Mouse (Mus musculus): Measurements from ENCODE around the gene Timm50.

Timm50 gene

DNA sequence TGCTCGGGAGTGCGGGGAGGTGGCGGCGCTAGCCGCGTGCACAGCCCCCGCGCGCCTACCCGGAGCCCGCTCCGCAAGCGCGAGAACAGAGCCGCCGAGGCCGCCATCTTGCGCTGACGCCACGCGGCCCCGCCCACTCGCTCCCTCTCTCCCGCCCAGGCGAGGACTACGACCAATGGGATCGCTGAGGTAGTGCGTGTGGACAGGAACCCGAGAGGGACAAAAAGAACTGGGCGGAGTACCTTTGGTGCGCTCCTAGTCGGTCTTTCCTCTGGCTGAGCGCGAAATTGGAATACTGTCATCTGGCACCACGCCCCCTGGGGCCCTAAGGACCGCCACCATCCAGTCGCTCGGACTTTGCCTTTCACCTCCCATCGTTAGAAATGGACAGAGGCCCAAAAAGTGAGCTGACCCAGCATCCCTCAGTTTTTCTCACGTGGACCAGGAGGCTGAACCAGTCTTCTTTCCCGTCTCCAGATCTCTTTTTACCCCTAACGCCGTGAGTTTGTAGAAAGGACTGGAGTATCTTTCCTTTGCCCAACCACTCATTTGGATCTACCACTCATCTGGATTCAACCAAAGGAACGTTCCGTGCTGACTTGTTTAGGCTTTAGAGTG, at the start of gene Timm50:
TSS of gene Timm50 (minus strand) at position 147 of the 618 bp plus-strand sequence.
- in situ Hi-C loops (cut with MboI, MseI), result no loop called here

DNA sequence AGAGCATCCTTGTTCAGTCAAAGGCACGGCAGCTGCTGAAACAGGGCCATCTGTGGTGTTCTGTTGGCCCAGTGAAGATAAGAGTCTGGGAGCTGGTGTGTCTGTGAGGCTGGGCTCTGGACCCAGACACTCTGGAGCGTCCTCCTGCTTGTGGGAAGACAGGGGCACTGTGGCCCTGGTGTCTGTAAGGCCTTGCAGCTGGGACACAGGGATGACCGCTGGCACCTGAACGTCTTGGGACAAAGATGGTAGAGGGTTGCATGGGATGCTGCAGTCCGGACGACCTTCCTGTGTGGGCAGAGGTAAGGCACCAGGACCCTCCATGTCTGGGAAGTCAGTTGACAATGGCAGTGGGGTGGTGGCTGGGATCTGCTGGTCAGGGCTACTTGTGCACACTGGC, 48.4 kb upstream of the Timm50 start:
- in situ Hi-C loops (cut with MboI, MseI), result loop anchor here in 1 of 2 experiments (5.0 kb wide), 1 partner anchor 37 kb away; no protein-coding TSS in a partner anchor

DNA sequence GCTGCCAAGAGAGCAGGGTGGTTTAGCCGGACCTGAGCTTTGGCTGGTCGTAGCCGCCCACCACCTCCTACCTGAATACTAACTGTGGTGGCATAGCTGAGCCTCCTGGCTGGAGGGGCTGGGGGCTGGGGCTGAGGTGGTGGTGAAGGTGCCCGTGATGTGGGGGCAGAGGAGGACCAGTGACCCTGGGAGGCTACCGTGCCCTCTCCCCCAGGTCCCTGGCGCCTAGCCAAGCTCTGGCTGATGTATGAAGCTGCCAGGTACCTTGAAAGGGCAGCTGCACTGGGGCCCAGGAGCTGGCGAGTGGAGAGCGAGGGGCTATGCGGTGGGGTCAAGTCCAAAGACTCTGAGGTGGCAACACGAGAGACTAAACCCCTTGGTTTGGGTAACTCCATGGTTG, 48.0 kb upstream of the Timm50 start:
- in situ Hi-C loops (cut with MboI, MseI), result loop anchor here in 1 of 2 experiments (5.0 kb wide), 1 partner anchor 37 kb away; no protein-coding TSS in a partner anchor

DNA sequence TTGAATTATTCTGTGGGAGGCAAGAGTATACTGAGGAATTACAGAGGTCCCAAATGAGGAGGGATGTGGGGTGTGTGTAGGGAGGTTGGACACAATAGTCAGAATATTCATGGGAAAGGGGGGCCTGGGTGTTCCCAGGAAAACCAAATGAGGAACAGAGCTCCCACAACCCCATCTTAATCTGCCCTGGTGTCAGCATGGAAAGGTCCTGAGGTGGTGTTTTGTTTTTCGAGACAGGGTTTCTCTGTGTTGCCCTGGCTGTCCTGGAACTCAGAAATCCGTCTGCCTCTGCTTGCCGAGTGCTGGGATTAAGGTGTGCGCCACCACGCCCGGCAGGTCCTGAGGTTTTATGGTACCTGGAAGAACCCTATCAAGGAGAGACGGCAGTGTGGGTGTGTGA, 46.6 kb upstream of the Timm50 start:
- in situ Hi-C loops (cut with MboI, MseI), result no loop called here

DNA sequence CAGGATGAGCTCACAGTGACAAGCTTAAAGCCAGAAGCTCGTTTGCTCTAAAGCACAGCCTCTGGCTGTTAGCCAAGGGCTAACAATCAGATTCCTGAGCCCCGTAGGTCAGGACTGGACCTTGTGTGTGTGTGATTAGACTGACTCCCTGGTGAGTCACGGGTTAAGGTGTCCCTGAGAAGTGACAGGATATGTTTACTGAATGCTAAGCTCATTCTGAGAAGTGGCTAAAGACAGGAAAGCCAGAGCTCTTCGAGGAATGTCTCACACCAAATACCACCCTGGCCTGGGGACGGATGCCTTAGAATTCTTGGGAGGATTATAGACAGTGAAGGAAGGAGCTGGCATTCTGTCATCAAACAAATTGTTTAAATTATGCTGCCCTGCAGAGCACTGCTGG, 46.1 kb upstream of the Timm50 start:
- in situ Hi-C loops (cut with MboI, MseI), result no loop called here

DNA sequence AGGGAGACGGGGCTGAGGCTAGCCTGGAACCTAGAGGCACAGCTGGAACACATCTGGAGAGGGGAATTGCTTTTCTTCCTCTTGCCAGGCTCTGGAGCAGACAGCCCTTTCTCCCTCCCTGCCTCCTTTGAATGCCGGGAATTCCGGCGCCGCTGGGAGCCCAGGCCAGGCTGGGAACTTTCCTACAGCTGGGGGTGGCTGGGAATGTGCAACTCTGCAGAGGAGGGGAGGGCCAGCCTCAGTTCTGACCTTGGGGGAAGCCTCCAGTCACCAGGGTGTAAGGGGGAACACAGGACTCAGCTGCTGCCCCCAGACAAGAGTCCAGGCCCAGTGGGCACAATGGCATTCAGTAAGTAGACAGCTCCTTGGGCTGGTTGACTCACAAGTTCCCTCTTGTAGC, 45.1 kb upstream of the Timm50 start:
- in situ Hi-C loops (cut with MboI, MseI), result no loop called here

DNA sequence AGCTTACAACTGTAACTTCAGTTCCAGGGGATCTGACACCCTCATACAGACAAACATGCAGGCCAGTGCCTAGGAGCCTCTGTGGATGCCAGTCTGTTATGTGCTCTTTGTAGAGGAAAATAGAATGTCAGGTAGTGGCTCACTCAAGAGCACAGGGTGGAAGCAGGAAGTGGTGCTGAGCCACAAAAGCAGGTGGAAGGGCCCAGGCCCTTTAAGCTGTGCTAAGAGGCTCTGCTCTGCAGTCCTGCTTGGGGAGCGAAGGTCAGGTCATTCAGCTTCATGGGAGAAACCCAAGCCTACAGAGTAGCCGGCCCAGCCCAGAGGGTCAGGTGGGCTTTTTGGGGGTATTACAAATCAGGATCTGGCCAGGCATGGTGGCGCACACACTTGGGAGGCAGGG, 43.3 kb upstream of the Timm50 start:
- in situ Hi-C loops (cut with MboI, MseI), result no loop called here

DNA sequence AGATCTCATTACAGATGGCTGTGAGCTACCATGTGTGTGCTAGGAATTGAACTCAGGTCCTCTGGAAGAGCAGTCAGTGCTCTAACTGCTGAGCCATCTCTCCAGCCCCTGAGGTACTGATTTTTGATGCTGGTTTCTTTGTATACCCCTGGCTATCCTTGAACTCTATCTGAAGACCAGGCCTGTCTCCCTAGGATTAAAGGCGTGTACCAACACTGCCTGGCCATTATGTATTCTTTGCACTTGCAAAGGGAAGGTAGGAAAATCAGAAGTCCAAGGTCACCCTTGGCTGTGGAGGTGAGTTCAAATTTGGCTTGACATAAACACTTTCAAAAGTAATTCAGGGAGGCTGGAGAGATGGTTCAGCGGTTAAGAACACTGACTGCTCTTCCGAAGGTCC, 42.7 kb upstream of the Timm50 start:
- in situ Hi-C loops (cut with MboI, MseI), result no loop called here

DNA sequence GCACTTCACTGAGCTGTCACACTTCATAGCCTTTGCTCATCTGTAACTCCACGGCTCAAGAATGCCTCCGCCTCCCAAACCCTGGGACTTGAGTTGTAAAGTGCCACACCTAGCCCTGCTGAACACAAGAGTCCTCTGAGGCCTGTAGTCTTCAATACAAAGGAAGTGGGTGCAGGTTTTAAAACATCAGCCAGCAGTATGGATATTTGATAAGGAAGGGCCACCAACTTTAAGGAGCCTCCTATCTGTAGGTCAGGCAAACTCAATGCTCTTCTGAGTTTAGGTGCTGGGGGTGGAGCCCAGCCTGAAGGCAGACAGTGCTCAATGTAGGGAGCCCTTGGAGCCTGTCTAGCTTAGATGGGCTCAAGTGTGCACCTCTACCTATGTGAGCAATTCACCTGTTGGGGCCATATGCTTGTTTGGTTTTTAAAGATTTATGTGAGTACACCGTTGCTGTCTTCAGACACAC, 42.3 kb upstream of the Timm50 start:
- in situ Hi-C loops (cut with MboI, MseI), result no loop called here

DNA sequence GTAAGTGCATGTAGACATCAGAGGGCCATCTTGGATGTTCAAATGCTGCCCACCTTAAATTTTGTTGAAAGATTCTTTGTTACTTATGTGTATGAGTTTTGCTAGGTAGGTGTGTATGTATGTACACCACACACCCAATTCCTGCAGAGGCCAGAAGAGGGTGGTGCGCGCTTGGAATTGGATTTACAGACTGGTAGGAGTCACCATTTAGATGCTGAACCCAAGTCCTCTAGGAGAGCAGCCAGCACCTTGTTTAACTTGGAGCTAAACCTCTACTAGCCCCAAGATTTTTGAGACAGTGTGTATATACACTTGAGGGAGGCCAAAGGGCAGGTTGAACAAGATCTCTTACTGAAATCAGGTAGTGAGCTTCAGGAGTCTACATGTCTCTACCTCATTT, 41.4 kb upstream of the Timm50 start:
- in situ Hi-C loops (cut with MboI, MseI), result no loop called here

DNA sequence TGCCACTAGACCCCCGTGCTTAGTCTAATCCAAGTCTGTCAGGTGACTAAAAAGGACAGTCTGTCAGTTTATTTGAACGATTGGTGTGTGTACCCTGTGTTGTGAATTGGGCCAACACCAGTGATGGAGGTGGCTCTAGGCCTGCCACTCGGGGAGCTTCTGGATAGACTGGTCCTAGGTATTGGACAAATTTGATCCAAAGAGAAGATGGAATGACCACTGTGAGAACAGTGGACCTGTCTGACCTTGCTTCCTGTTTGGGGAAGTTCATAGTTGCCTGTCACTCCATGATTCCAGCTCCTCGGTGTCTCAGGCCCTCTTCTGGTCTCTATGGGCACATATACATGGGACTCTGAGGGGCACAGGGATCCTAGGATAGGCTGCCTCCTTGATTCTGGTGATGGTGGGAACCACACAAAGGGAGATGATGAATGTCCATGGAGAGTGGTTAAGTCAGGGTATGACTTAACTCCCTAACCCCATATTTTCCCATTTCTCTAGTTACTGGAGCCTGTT, 39.9 kb upstream of the Timm50 start:
- in situ Hi-C loops (cut with MboI, MseI), result no loop called here

DNA sequence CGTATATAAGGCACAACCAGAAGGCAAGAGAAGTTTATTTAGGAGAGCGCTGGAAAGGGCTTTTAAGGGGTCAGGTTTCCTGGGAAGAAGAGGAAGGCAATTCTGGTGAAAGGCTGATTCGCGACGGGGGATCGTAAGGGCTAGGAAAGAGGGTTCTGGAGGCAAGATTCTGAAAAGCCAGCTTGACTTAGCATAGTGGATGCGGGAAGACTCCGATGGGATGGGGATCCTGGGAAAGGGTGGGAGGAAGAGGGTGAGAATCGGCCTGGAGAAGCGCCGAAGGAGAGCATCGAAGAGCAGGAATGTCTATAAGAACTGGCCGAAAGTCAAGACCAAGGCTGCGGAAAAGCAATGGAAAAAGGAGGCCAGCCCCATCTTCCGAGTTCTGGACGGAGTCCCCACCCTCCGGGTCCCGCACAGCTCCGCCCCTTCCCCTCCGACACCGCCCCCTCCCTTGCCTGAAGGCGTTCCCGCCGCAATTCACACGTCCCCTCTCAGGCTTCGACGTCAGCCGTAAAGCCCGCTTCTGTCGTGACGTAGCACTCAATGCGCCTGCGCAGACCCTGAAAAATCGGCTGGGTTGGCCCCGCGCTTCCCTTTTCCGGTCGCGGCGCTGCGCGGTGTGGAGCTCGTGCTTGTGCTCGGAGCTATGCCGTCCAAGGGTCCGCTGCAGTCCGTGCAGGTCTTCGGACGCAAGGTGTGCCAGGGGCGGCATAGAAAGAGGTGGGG, 38.4 kb upstream of the Timm50 start, which contains the start of gene Rps16:
TSS of gene Rps16 (plus strand) at position 498 of the 729 bp plus-strand sequence.
- in situ Hi-C loops (cut with MboI, MseI), result no loop called here

DNA sequence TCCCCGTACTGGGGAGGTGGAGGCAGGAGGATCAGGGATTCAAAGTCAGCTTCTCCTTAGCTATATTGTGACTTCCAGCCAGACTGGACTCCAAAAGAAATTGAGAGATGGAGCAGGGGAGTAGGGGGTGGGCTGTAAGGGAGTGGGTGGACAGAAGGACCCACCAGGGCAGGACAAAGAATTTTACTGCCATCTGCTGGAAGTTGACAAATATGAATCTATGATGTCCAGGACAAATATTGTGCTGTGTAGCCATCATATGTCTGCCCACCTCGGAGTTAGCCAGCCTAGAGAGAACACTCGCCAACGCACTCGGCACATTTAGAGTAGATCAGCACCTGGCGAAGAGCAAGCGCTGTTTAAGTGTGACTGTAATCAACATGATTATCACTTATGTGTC, 36.7 kb upstream of the Timm50 start:
- in situ Hi-C loops (cut with MboI, MseI), result no loop called here

DNA sequence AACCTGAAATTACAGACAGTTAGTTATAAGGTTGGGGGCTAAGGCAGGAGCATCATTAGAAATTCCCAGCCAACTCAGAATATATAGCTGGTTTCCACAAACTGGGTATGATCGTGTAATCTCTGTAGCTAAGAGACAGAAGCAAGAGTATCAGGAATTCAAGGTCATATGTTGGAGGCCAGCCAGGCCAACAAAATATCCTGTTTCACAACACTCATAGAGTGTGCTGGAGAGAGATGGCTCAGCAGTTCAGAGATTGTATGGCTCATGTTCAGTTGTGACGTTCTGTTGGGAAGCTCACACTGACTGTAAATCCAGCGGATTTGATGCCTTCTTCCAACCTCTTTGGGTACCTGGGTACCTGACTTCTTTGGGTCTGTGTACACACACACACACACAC, 35.9 kb upstream of the Timm50 start:
- in situ Hi-C loops (cut with MboI, MseI), result no loop called here

DNA sequence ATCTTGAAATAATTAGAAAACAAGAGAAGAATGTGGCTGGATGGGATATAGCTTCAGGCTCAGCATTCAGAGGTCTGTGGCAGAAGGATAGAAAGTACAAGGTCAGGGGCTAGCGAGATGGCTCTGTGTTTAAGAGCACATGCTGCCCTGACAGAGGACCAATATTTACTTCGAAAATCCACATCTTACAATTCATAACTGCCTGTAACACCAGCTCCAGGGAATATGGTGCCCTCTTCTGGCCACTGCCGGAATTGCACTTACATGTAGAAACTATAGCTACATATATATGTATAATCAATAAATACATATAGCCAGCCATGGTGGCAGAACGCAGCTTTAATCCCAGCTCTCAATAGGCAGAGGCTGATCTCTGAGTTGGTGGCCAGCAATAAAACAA, 32.8 kb upstream of the Timm50 start:
- in situ Hi-C loops (cut with MboI, MseI), result no loop called here

DNA sequence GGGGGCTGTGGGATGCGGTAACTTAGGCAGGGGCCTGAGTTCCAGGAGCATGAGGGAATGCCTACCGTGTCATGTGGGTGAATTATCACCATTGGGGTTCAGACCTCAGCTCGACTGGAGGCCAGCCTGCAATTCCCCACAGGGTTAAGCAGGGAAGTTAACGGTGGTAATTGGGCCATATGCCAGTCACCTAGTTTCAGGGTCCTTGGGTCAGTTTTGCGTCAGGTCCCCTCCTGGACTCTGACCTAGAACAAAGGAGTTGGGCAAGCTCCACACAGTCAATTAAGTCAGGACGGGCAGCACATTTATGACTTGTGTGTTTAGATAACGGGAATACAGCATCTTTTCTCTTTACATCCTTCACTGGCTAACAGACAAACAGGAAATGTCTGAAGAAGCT, 29.5 kb upstream of the Timm50 start:
- in situ Hi-C loops (cut with MboI, MseI), result no loop called here

DNA sequence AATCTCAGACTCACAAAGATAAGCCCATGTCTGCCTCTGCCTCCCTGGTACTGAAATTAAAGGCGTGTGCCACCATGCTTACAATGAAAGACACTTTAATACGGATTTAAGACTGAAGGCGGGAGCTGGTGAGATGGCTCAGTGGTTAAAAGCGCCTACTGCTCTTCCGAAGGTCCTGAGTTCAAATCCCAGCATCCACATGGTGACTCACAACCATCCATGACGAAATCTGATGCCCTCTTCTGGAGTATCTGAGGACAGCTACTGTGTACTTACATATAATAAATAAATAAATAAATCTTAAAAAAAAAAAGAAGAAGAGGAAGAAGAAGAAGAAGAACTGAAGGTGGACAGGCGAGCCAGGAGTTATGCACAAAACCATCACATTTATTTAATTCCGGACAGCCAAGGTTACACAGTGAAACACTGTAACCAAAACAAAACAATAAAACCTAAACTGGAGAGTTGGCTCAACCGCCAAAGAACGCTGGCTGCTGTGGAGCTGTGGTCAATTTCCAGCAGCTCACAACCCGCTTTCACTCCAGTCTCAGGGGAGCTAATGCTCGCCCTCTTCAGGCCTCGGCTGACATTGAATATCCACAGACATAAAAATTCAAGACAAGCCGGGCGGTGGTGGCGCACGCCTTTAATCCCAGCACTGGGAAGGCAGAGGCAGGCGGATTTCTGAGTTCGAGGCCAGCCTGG, 27.5 kb upstream of the Timm50 start:
- in situ Hi-C loops (cut with MboI, MseI), result no loop called here

DNA sequence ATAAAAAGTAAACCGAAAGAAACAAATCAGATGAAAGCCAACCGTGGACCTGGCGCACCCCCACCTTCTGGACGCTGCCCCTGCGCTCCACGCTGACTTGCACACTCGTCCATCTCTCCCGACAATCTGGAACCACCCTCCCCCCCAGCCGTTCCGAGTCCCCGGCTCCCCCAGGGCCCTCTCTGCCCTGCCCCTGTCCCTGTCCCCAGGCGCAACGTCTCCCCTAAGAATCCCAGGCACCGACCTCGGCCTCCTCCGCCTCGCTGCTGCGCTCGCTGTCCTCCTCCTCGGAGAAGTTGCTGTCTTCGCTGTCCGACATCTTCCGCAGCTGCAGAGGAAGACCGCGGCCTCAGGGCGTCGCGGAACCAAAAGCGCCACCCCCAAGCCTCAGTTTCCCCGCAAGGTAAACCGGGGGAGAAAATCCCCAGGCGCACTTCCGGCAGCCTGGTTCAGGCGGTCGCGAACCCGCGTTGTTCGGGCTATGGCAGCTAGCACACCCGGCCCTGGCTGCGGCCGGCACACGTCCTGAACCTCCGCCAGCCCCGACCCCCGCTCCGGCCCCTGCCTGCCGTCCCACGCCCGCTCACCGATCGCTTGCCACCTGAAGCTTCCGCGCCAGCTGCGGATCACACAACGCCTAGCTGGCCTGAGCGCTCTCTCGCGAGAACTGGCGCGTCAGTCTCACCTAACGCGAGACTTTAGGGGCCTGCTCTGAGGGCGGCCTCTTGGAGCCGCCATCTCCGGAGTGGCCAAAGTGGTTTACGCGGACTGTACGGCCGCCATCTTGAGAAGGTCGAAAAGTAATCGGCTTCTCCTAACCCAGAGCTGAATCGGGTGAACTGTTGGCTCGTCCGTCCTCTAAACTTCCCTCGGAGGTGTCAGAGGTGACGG, 26.5 kb upstream of the Timm50 start, which contains the start of gene Supt5:
TSS of gene Supt5 (minus strand) at position 639 of the 891 bp plus-strand sequence.
- in situ Hi-C loops (cut with MboI, MseI), result no loop called here

DNA sequence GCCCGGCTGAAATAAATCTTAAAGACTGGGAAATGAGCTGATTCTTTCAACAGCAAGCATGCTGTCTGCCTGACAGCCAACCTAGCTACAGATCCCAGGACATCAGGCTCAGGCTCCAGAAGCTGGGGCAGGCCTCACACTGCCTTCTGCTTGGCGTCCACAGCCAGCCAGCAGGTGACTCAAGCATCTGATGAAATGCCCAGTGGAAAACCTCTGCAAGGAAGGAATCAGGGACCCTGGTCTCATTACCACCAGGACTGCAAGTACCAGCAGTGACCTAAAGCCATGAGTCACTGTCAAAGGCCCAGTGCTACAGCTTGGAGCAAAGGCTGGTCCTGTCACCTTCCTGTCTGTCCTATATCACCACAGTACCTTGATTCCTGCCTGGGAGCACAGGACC, 23.6 kb upstream of the Timm50 start:
- in situ Hi-C loops (cut with MboI, MseI), result no loop called here

DNA sequence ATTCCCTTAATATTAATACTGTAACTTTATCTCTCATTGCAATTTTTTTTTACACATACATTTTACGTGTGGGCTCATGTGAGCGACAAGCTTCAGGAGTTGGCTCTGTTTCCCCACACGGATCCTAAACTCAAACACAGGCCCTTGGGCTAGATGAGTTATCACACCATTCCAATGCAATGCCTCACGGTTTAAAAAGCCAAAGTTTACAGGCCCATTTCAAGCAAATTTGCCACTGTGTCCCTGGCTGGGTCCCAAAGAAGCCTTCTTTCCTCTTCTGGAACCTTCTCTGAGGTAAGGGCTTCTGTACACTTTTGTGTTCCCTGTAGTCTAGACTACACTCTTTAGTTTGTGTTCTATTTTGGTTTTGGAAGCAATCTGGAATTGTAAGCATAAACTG, 22.7 kb upstream of the Timm50 start:
- in situ Hi-C loops (cut with MboI, MseI), result no loop called here

DNA sequence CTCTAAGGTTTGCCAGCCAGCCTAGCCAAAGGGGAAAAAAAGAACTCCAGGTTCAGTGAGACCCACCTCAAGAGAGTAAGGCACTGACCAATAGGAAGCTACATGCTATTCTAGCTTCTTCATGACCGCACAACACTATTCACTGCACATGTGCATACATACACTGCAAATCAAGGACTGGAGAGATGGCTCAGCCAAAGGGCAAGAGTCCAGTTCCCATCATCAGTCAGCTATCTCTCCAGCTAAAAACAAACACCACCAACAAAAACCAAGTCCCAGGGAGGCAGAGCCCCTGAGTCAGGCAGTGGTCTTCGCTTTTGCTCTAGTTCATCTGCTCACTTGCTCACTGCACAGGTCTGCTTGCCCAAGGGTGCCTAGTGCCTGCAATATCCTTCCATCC, 16.4 kb upstream of the Timm50 start:
- in situ Hi-C loops (cut with MboI, MseI), result no loop called here
